Mouse (Mus musculus): Measurements from ENCODE around the gene Lrrc3.
"Not testable (repeated sequence)": the region's sequence is repeated elsewhere in the genome, so short reads cannot be mapped to it uniquely, and the experiment has no call there.

Lrrc3 gene

GRCm38 (mm10) chr10:77902211-77902893 lies at the start of gene Lrrc3:
Gene Lrrc3 (minus strand): TSS chr10:77902536.
- DNase-seq = peak; percentile 39

GRCm38 (mm10) chr10:77950468-77950867 lies 48.1 kb upstream of the Lrrc3 start:
- not testable (repeated sequence) for DNase-seq

- DNase-seq = no peak
Observed at GRCm38 (mm10) chr10:77939685-77940084, 37.3 kb upstream of the Lrrc3 start.

GRCm38 (mm10) chr10:77927375-77927774 lies 25.0 kb upstream of the Lrrc3 start:
- DNase-seq = no peak

DNA sequence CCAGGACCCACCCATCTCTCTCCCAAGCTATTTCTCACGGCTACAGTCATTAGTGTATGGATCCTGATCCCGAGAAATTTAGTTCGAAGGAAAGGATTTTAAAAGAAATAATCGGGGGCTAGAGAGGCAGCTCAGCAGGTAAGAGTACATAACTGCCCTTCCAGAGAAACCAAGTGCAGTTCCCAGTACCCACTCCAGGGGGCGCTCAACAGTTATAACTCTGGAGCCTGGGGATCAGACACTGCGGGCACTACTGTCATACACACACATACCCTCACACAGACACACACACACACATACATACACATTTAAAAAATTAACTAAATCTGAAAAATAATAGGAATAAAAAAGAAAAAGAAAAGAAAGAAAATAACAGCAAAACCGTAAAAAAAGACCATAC lies 23.8 kb upstream of the Lrrc3 start:
- peak; percentile 32 for DNase-seq

- DNase-seq = no peak
Observed at GRCm38 (mm10) chr10:77922681-77923080, 20.3 kb upstream of the Lrrc3 start.

- DNase-seq = no peak
Observed at GRCm38 (mm10) chr10:77921009-77921408, 18.7 kb upstream of the Lrrc3 start.

DNA sequence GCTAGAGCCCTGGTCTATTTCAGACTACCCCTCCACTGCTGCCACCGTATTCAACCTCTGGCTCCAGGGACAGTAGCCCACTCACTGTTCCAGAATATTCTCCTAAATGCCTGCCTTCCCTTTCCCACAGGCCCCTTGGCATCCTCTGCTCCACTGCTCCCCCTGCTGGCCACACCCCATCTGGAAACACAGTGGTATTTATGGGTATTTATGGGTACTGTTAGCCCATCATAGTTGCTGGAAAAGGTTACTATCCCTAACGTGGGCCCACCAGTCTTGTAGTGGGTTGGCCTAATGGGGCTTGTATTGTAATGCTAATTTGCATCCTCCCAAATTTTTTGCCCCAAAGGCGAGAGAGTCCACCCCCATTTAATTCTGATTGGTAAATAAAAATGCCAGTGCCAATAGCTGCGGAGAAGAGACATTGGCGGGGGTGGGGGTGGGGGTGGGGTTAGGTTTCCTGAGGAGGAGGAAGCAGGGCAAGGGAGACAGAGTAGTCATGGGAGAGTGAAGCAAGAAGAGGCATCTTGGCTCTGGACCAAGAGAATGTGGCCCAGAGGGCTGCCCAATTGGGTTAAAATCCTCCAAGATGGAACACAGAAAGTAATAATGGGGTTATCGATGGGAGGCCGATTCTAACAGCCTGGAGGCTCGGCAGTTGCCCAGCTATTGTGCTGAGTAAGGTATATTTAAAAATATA lies 14.4 kb upstream of the Lrrc3 start:
- DNase-seq = peak; percentile 47

DNA sequence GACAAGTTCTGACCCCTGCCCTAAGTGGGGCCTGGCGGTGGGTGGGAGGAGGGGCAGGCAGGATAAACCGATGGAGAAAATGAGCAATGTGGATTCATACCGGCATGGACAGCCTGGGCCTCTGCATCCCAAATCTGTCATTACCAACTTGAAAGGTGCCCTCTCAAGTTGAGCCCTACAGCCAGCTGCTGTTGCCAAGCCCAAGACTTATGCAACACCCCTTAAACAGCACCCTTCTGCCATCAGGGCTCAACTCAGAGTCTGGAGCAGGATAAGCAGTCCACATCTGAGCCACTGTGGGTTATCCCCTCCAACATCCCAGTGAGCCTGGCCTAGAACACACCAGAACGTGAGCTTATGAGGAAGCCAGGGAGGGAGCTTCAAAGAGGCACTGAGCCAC lies 11.0 kb upstream of the Lrrc3 start:
- no peak for DNase-seq

GRCm38 (mm10) chr10:77912605-77913004 lies 10.3 kb upstream of the Lrrc3 start:
- DNase-seq = no peak

DNA sequence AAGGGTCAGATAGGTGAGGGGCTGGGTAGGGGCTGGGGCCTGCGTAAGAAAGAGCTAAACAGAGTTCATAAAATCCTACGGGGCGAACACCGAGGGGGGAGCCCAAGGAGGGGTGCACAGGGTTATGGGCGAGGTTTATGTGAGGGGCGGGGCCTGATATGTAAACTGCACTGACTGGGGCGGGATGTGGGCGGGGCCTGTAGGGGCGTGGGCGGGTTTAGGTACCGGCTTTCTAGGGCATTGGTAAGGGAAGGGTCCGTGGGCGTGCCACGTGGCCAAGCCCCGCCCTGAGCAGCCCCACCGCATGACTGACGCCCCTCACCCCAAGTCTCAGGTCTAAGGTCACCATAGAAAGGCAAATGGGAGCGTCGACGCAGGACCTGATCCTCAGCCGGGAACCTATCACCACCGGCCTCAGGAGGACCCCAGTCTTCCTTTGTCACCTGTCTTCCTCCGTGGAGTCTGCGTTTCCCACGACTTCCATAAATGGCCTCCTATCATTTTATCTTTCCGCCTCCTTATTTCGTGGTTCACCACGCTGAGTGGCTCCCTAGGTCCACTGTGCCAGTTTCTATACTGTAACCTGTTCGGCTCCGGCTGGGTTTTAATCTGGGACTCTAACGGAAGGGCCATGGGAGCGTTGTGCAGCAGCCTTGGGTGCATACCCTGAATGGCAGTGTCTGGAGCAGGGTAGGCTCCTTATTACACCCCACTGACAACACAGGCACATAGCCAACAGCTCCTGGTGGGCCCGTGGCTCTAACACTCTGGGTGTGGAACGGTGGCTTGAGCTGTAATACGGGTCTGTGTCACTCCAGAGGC lies 769 bp upstream of the Lrrc3 start:
- DNase-seq = peak; percentile 25

DNA sequence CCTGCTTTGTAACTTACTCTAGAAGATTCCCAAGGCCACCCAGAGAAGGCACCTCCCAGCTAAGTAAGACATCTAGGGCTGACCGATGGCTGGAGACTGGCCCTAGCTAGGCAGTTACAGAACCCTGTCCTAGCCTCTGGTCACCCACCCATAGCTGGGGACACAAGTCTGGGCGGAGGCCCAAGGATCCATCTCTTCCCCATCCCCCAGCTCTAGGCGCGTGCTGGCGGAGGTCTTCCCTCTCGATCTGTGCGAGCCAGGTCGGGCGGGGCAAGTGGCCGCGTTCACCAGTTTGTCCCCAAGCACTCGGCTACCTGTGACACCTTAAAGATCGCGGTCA lies 495 bp downstream of the Lrrc3 start:
- peak; percentile 27 for DNase-seq

GRCm38 (mm10) chr10:77900903-77901818 lies 1.2 kb downstream of the Lrrc3 start:
- DNase-seq = no peak

DNA sequence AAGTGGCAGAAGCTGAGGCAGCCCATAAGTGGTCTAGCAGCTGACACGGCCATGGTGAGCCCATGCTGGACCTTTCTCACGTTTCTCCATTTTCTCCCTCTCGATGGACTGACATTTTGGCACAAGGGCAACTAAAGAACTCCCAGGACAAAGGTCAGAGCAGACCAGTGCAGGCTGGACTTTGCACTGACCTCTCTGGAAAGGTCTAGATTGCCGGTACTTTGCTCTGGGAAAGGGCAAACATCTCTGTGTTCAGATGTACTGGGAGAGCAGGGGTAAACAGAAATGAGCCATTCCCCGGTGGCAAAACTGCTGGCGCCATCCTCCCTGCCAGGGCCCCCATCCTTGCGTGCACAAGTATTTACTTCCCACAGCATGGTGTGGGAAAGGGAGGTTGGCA lies 2.2 kb downstream of the Lrrc3 start:
- DNase-seq = no peak

DNA sequence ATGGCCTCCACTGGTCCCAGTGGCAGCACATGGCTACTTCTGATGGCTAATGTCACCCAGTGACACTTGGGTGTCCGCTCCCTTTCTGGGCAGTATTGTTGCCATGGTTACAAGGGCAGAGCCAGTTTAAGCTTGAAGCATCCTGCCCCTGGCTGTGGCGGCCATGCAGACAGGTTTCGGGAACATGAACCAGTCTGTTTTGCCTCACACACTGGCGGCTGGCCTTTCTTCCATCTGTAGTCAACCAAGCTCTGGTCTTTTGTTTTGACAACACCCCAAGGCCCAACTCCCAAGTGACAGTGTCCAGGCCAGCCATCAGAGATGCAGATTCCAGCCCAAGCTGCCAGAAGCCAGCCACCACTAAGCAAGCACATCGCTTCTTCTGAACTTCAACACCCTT lies 6.8 kb downstream of the Lrrc3 start:
- no peak for DNase-seq

GRCm38 (mm10) chr10:77890987-77891565 lies 11.3 kb downstream of the Lrrc3 start:
- DNase-seq = no peak

- no peak for DNase-seq
Observed at GRCm38 (mm10) chr10:77886007-77886747, 16.2 kb downstream of the Lrrc3 start.

DNA sequence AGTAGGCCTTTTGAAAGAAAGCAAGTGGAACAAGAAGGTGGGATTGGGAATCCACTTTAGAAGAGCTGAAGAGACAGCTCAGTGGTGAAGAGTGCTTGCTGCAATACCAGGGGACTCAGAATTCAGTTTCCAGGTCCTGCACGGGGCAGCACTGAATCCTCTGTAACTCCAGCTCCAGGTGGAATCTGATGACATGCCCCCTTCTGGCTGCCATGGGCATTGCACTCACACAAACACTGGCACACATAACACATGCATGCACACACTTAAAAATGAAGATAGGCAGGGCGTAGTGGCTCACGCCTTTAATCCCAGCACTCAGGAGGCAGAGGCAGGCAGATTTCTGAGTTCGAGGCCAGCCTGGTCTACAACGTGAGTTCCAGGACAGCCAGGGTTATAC lies 19.8 kb downstream of the Lrrc3 start:
- no peak for DNase-seq

- no peak for DNase-seq
Observed at GRCm38 (mm10) chr10:77880305-77880704, 22.0 kb downstream of the Lrrc3 start.

DNA sequence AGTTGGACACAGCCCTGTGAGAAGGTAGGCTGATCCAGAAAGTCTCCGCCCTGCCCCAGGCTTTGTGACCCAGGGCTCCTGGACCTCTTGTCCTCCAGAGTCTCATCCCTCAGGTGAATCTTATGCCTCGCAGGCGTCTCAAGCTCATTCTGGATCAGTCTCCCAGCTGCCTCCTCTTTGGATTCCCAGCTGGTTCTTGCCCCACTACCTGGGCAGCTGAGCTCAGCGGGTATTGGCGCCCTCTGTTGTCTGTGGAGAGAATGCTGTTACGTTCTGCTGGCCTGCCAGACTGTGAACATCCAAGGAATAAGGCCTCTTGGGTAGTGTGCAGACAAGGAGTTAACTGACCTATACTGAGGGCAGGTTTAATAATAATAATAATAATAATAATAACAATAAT lies 23.4 kb downstream of the Lrrc3 start:
- no peak for DNase-seq

DNA sequence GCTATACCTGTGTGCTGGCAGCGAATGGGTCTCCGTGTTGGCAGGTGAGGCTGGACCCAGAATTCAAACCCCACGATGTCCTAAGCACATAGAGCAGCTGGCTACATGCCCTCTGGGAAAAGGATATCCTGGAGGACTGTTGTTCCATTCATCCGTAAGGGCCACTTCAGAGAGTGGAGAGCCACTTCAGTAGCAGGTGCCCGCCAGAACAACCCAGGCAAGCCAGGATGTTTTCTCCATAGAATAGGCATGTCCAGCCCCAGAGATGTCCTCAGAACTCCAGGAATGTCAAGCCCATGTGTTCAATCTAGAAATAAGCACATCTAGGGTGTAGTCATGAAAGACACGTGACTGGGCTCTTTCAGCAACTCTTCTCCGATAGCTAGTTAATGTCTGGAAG lies 32.7 kb downstream of the Lrrc3 start:
- no peak for DNase-seq

- no peak for DNase-seq
Observed at GRCm38 (mm10) chr10:77867546-77867945, 34.8 kb downstream of the Lrrc3 start.
